Mouse (Mus musculus) limb, embryonic 13.5 days (tissue): ENCODE data around the gene Ankrd63. TPM values are rescaled to one million over a fixed set of nuclear protein-coding genes. Genes with fewer than 3 reads are reported as not detected.
"Not testable (repeated sequence)": the region's sequence is repeated elsewhere in the genome, so short reads cannot be mapped to it uniquely, and the experiment has no call there.

Source experiments
- ATAC-seq: fragments of 200-750 bp; cut with Nextera tagmentation; 2 replicates; pipeline ENCODE4 v1.8.0; 2017; ENCODE audit warnings: low read depth, moderate number of reproducible peaks, moderate TSS enrichment; ENCODE audit not compliant: low FRiP score
- H3K27ac ChIP-seq: fragments of 300-500 bp; sonication (generic); 2 replicates; pipeline ENCODE4 v1.5.1; 2015; ENCODE audit warnings: inconsistent platforms, mild to moderate bottlenecking, moderate library complexity
- H3K27me3 ChIP-seq: fragments of 300-500 bp; sonication (generic); 2 replicates; pipeline ENCODE4 v1.6.1; 2015; ENCODE audit warnings: mild to moderate bottlenecking, inconsistent platforms
- H3K36me3 ChIP-seq: fragments of 300-500 bp; sonication (generic); 2 replicates; pipeline ENCODE4 v1.6.1; 2015; ENCODE audit warnings: inconsistent platforms, mild to moderate bottlenecking, moderate library complexity
- H3K4me1 ChIP-seq: fragments of 300-500 bp; sonication (generic); 2 replicates; pipeline ENCODE4 v1.6.1; 2015; ENCODE audit warnings: inconsistent platforms
- H3K4me2 ChIP-seq: fragments of 300-500 bp; sonication (generic); replicated peaks from 2 replicates; pipeline ENCODE4 v1.6.1; 2015; ENCODE audit warnings: inconsistent platforms, mild to moderate bottlenecking, moderate library complexity
- H3K4me3 ChIP-seq: fragments of 300-500 bp; sonication (generic); 2 replicates; pipeline ENCODE4 v1.5.1; 2015; ENCODE audit warnings: moderate library complexity, mild to moderate bottlenecking, inconsistent platforms
- H3K9ac ChIP-seq: fragments of 300-500 bp; sonication (generic); 2 replicates; pipeline ENCODE4 v1.6.1; 2015; ENCODE audit warnings: mild to moderate bottlenecking, inconsistent platforms
- H3K9me3 ChIP-seq: fragments of 300-500 bp; sonication (generic); 2 replicates; pipeline ENCODE4 v1.6.1; 2016; ENCODE audit warnings: inconsistent platforms
- WGBS: fragments of 180-500 bp; shearing (Covaris S2); methylation state at CpG from one replicate; pipeline ENCODE4 v1.1.7; 2015; 5-methylcytosine and 5-hydroxymethylcytosine counted together
- polyA plus RNA-seq: library from polyadenylated mRNA; unstranded; fragments of >200 nt; fragmentation: Nextera tagmentation; extraction: Ambion mirVana; gene quantifications from 2 replicates; pipeline ENCODE4 v1.2.1, GENCODE M21; 2015

Gene Ankrd63
- polyA plus RNA-seq, 1 experiment from 2014 or later, result 0.05 TPM

DNA sequence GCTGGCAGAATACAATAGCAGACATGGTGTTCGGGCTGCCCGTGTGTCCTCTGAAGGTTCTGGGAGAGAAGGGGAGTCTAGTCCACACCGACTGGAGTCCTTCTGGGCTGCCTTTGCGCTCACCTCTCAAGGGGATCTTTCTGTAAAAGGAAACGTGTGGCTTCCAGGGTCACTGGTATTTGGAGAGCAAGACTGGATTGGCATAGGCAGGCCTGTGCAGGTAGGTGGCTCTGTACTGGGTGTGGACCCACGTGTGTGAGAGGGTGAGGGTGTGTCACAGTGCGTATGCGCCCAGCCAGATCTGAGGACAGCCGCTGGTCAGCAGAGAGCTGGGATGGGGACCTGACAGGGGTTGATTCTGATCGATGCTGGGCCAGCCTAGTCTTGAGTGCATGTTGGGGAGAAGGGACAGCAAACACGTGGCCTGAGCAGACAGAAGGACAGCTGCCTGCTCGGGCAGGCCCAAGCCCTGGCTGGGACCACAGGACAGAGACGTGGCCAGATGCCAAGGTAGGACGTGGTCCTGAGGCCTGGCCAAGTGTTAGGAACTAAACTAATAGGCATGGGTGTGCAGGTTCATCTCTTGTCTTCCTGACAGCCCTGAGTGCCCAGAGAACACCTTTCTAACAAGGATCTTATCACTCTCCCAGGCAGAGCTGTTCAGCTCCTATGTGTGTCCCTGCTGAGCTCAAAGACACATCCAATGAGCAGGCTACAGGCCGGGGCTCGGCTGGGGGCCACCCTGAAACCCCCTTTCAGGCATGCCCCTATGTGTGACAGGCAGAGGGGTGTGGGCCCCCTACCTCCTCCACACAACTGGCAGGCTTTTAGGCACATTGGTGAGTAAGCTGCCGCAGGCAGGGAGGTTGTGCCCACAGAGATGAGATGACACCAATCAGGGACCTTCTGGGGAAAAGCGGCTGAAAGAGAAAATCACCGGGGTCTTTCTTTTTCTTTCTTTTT is 39.7 kb downstream of the Ankrd63 start:
- Histone ChIP-seq H3K4me2 (peak overlapping the region; percentile 91), H3K9ac (no peak overlapping the region; the same call in 1 of the 2 replicates), H3K4me1 (peaks cover 42% of the 10 kb centered on the region), H3K36me3 (no peaks in the 10 kb centered on the region), H3K27ac (no peak overlapping the region), H3K9me3 (no peaks in the 10 kb centered on the region), H3K4me3 (peak overlapping the region; percentile 46), H3K27me3 (peaks cover 31% of the 10 kb centered on the region)
- no peak for ATAC-seq
- WGBS, result 51% methylated on average over 19 of the region's 19 CpGs

DNA sequence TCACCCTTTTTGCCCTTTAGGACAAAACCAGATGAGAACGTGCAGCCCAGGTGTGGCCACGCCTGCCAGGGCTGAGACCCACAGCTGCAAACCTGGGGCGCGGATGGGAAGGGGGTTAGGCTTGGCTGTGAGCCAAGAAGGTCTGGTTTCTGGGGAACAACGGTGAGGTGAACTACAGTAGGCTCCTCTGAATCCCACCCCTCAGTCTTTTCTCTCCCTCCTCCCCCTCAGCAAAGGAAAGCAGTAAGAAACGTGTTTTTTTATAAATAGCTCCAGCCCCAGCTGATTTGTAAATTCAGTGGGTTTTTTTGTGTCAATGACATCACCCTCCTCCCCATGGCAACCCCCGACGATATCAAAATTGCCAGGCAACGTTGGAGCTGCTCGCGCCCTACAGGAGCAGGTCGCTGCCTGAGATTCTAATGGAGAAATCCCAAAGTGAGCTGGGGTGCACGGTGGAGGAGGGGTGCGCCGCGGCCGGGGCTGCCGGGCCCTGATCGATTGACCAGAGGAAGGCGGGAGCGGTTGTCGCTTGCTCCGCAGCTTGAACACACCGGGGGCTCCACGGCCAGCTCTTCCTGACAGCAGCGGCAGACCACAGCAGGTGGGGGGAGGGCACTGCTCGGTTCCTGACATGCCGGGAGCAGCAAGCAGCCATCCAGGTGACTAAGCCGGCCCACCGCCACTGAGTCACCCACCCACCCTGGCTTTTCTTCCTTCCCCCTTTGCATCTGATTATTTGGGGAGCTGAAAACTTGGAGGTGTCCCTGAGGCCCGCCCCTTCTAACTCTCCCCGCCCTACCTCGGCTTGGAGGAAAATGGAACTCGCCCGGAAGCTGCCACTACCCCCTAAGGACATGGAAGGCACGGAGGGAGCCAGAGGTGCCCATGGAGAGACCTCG is 40.6 kb downstream of the Ankrd63 start, which contains the start of gene Pak6:
Pak6 (plus strand) TSS at position 402 of the 902 bp plus-strand sequence.
- Histone ChIP-seq H3K4me1 (peaks cover 46% of the 10 kb centered on the region), H3K9me3 (no peaks in the 10 kb centered on the region), H3K27ac (no peak within 1 kb of the TSS), H3K9ac (peak within 1 kb of the TSS; percentile 66), H3K36me3 (no peaks in the 10 kb centered on the region), H3K27me3 (peaks cover 31% of the 10 kb centered on the region), H3K4me2 (peak within 1 kb of the TSS; percentile 91), H3K4me3 (peak within 1 kb of the TSS; percentile 46)
- peak; percentile 24; the same call in 1 of the 2 replicates for ATAC-seq
- 2% methylated on average over 37 of the region's 37 CpGs for WGBS

DNA sequence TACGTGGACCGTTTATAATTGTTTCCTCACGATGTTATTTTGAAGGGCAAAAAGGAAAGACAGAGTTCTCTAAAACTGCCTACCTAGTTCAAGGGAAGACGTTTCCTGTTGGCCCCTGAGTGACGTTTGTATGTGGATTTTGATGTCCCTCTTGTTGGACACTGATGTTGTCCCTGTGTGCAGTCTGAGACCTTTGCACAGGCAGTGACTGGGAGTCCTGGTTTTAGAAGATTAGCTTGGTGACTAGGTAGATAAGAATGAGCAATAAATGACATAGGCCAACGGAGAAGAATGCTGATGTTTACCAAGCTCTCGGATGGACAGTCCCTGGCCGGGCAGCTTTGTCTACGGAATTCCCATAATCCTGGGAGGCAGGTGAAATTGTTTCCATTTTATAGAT is 41.9 kb downstream of the Ankrd63 start:
- Histone ChIP-seq H3K27ac (no peak overlapping the region), H3K9me3 (no peaks in the 10 kb centered on the region), H3K4me2 (no peak overlapping the region), H3K36me3 (no peaks in the 10 kb centered on the region), H3K27me3 (peaks cover 26% of the 10 kb centered on the region), H3K4me1 (peaks cover 49% of the 10 kb centered on the region), H3K9ac (no peak overlapping the region), H3K4me3 (no peak overlapping the region)
- WGBS, result 75% methylated on average over 9 of the region's 9 CpGs
- ATAC-seq, result no peak

DNA sequence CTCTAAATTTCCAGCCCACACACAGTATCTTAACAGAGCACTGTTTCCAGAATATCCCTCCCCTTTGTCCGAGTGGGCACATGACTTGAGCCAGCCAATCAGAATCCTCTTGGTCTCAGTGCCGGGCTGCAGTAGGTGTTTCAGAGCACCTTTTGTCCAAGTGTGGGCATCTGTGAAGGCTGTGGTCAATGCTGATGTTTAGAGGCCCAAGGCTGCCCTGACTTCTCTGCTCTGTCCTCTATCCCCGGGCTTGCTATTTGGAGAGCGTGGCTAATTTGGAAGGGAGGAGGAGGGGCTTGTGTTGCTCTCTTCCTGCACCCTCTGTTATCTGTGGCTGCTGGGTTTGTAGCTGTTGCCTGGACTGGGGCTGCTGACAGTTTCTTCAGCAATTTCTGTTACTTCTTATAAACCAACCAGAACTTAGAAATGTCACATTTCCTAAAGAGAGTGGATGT is 43.7 kb downstream of the Ankrd63 start:
- Histone ChIP-seq H3K27me3 (peaks cover 26% of the 10 kb centered on the region), H3K36me3 (no peaks in the 10 kb centered on the region), H3K4me2 (peak overlapping the region; percentile 63), H3K9me3 (no peaks in the 10 kb centered on the region), H3K9ac (peak overlapping the region; percentile 55), H3K4me1 (peaks cover 51% of the 10 kb centered on the region), H3K4me3 (peak overlapping the region; percentile 43), H3K27ac (no peak overlapping the region)
- peak; percentile 77; the same call in 1 of the 2 replicates for ATAC-seq
- 4% methylated on average over 4 of the region's 4 CpGs for WGBS

DNA sequence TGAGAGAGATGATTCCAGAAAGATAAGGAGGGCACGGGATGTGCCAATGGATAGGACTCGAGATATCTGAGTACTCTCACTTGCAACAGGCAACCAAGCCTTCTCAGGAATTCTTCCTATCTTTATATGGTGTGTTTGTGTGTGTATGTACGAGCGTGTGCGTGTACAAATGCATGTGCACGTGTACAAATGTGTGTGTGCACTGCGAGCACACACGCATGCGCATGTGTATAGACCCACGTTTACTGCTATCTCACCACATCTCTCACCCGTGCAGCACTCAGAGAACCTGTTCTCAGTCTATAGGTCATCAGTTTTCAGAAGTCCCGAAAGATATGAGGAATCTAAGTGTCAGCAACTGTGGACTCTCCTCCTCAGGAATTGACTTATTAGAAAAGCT is 44.3 kb downstream of the Ankrd63 start:
- Histone ChIP-seq H3K27me3 (peaks cover 24% of the 10 kb centered on the region), H3K36me3 (no peaks in the 10 kb centered on the region), H3K9me3 (no peaks in the 10 kb centered on the region), H3K4me1 (peaks cover 49% of the 10 kb centered on the region), H3K9ac (no peak overlapping the region), H3K4me3 (peak overlapping the region; percentile 43), H3K27ac (no peak overlapping the region), H3K4me2 (peak overlapping the region; percentile 63)
- 89% methylated on average over 12 of the region's 12 CpGs for WGBS
- no peak for ATAC-seq

DNA sequence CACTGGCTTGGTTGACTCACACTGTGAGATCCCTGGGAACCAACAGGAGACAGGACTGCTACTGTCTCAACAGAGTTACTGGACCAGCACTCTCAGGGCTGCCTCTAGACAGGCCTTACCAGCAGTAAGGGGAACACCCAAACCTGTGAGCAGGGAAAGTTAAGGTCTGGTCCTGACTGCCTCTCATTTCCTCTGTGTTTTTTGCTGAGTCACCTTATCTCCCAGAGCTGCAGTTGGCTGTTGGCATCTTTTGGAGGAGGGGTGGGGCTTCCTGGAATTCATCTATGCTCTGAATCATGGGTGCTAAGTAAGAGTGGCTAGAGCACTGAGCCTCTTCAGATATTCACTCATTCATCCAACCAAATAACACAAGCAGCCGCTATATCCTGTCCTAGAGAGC is 44.7 kb downstream of the Ankrd63 start:
- H3K36me3 ChIP-seq, result no peaks in the 10 kb centered on the region
- peaks cover 52% of the 10 kb centered on the region for H3K4me1 ChIP-seq
- no peak for ATAC-seq
- peak overlapping the region; percentile 6; the same call in 1 of the 2 replicates for H3K27ac ChIP-seq
- H3K4me3 ChIP-seq, result no peak overlapping the region
- no peak overlapping the region for H3K9ac ChIP-seq
- peaks cover 20% of the 10 kb centered on the region for H3K27me3 ChIP-seq
- H3K9me3 ChIP-seq, result no peaks in the 10 kb centered on the region
- 91% methylated on average over 1 of the region's 1 CpGs for WGBS
- no peak overlapping the region for H3K4me2 ChIP-seq

DNA sequence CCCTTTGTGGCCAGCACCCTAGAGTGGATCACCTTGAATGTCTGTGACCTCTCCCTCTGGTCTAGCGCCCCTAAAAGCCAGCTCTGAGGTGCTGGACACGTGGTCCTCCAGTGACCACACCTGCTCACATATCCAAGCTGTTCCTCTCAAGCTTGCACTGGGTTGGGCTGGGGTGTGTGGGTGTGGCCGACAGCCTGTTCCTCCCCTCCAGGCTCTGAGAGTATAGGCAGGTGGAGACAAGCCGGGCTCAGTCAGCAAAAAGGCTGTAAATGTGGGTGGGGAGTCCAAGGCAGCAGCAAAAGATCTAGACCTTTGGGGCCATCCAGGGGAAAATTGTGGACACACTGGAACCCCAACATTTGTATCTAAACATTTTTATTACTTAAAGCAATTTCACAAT is 45.3 kb downstream of the Ankrd63 start:
- H3K9ac ChIP-seq, result no peak overlapping the region
- H3K4me1 ChIP-seq, result peaks cover 48% of the 10 kb centered on the region
- H3K4me2 ChIP-seq, result no peak overlapping the region
- 34% methylated on average over 4 of the region's 4 CpGs for WGBS
- H3K36me3 ChIP-seq, result no peaks in the 10 kb centered on the region
- no peak overlapping the region for H3K4me3 ChIP-seq
- H3K9me3 ChIP-seq, result no peaks in the 10 kb centered on the region
- ATAC-seq, result peak; percentile 44
- no peak overlapping the region for H3K27ac ChIP-seq
- peaks cover 14% of the 10 kb centered on the region for H3K27me3 ChIP-seq

DNA sequence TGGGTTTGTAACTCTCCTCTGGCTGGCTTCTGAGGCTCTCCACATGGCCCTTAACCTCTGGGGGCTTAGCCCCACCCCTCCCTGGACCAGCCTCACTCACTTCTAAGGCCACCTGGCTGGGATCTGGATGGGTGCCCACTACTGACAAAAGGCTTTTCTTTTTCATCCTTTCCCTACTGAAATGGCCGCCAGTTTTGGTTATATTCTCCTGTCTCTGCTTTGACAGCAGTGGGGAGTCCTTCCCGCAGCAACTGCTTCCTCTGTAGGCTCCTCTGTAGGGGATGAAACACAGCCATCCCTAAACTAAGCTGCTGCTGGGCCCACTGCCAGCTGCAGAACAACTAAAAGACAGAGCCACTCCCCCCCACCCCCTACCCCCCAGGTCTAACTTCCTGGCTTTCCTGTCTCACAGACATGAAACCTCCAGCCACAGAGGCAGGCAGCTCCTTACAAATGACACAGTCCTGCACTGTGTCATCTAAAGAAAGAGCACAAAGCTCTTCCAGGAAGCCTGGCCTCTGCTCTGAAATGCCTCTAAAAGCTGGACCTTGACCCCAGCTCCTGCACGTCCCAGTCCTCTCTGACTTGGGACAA is 47.0 kb downstream of the Ankrd63 start:
- H3K27ac ChIP-seq, result peak overlapping the region; percentile 44; the same call in 1 of the 2 replicates

DNA sequence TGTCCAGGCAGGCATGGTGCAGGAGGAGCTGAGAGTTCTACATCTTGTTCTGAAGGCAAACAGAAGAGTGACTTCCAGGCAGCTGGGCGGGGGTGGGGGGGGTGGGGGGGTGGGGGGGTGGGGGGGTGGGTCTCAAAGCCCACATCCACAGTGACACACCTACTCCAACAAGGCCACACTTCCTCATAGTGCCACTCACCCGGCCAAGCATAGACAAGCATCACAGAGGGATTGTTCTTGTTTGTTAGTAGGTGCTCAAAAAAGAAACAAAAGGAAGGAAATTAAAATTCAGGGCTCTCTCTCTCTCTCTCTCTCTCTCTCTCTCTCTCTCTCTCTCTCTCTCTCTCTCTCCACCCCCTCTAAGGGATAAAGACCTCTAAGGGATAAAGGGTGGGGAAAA is 53.1 kb downstream of the Ankrd63 start:
- H3K9me3 ChIP-seq, H3K36me3 ChIP-seq, H3K9ac ChIP-seq, ATAC-seq, H3K27ac ChIP-seq, H3K27me3 ChIP-seq, H3K4me1 ChIP-seq, H3K4me2 ChIP-seq, H3K4me3 ChIP-seq: not testable (repeated sequence)
- 79% methylated on average over 2 of the region's 2 CpGs for WGBS

More for the DNA sequence above, 47.0 kb downstream of the Ankrd63 start:
- ATAC-seq, result no peak
- Histone ChIP-seq H3K27me3 (no peaks in the 10 kb centered on the region), H3K36me3 (no peaks in the 10 kb centered on the region), H3K9me3 (no peaks in the 10 kb centered on the region), H3K4me2 (no peak overlapping the region), H3K9ac (0 out of 2 replicates have a peak overlapping the region, but pooled peaks have one; percentile 25), H3K4me3 (no peak overlapping the region), H3K4me1 (peaks cover 36% of the 10 kb centered on the region)
- 27% methylated on average over 3 of the region's 3 CpGs for WGBS
